Mouse (Mus musculus) E14TG2a.4 (cell line): Measurements from ENCODE around the gene Tulp3.

Experiments
- CTCF ChIP-seq: conservative IDR thresholded peaks from 2 replicates; pipeline ENCODE4 v1.5.1; 2014; ENCODE audit warnings: low read length
- POU5F1 ChIP-seq: IDR thresholded peaks from 2 replicates; pipeline ENCODE4 v1.6.1; 2014; ENCODE audit warnings: low read length, borderline replicate concordance

DNA sequence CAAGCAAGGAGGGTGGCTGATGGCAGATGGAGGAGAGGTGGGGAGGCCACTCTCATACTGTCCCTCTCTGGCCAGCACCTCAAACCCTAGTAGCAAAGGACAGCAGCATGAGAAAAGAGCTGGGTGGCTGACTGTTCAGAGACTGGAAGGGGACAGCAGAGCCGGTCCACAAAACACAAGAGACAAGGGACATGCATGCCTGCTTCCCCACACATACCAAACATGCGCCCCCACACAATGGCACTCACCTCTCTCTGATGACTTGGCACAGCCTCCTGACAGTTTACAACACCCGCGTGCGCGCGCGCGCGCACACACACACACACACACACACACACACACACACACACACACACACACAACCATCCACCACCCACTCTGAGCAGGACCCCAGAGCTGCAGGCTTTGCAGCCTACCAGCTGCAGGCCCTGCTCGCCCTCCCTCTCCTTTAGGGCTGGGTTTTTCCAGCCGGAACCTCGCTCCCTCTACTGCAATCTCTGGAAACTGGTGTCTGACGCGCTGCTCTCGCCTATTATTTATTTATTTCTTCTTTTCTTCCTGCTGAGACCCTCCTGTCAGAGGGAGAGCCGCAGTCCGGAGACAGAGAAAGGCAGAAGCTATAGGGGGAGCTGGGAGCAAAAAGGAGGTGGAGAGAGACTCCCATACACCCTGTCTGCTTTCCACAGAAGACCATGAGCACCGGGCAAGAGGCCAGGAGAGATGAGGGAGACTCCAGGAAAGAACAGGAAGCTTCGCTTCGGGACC lies 44.0 kb upstream of the Tulp3 start:
- TF ChIP-seq CTCF (no peak), POU5F1 (no peak)
